Mouse (Mus musculus) right cerebral cortex, postnatal 4 days (tissue): ENCODE measurements around the gene Plekho2.

Experiments used
- DNase-seq: peaks from one replicate; pipeline ENCODE4 v3.0.0-alpha.2; 2022

Plekho2 gene

DNA sequence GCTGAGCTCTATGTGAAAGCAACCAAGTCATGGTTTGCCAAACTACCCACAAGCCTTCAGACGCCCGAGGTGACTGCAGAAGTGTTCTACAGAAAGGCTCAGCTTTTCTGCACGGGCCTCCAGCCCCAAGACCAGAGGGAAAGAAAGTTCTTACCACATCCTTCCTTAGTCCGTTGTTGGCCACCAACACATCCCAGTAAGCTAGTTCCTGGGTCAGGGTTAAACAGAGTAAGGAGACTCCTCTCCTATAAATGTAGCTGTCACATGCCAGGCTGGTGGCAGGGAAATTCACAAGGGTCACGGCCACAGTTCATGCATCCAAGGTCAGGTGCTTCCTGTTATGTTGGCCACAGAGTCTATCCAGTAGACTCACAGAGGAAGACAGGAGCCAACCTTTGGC is 27.7 kb downstream of the Plekho2 start:
- no peak for DNase-seq

DNA sequence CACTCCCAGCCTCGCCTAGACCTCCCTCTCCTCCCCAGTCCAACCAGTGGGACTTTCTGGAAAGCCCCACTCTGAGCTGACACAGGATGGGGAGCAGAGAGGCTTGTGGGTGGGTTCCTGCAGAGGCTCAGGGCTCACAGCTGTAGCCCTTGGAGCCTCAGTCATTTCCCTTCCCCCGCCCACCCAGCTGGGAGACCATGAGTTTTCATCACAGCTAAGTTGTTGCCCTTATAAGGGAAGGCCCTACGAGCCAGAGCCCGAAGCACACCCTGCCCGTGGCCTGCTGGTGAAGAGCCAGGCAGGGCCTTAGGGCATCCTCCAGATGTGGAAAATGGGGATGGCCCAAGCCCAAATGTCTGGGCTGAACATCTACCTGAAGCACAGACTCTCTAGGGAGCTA is 28.8 kb downstream of the Plekho2 start:
- DNase-seq, result no peak

DNA sequence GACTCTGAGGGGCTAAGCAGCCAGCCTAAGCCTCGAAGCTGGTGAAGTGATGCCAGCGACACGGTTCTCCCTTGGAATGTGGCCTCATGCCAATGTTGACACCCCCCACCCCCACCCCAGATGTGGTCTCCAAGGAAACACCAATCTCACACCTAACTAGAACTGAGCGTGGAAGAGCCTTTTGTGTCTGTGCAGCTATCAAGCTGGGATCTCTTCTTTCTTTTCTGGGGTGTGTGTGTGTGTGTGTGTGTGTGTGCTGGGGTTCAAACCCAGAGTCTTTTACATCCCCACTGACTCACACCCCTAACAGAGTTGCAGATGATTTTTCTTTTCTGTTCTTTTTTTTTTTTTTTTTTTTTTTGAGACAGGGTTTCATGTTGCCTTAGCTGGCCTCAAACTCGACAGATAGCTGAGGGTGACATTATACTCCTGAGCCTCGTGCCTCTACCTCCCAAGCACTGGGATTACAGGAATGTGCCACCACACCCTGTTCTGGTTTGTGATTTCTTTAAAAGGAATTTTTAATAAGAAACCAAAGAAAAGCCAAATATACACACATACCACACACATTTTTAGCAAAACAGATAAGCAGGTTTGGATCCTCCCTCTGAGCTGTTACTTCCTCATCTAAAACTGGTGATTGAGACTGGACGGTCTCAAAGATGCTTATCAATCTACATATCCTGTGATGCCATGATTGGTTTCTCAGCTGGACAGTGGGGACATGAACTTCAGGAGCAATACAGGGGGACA is 29.6 kb downstream of the Plekho2 start:
- DNase-seq, result no peak

DNA sequence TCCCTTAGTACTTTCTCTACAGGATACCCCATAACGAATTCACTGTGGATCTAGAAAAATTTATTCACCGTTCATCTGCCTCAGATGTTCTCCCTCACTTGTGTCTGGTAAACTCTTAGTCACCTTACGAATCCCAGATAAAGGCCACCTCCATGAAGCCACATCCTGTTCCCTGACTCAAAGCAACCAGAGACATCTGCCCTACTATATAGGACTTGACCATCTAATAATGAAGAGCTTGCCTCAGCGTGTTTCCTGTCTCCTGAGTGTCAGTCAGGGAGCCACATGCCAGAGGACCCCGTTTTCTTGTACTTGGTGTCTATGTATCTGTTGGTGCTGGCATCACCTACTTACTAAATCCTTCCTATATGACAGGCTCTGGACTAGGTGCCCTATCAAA is 30.2 kb downstream of the Plekho2 start:
- DNase-seq, result no peak

DNA sequence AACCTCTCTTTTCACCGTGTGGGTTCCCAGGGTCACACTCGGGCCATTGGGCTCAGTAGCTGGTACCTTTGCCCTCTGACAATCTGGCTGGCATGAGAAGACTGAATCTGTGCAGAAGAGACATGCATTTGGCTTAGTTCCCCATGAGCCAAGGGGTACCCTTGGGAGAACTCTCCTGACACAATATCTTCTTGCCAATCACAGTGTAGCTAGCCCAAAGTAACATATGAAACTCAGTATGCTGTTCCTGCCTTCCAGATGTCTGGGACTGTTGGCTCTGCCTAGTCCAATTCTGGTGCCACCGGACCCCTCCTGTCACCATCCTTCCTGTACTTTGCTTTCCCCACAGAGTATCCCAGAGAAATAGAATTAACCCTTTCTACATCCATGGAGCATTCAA is 30.7 kb downstream of the Plekho2 start:
- DNase-seq, result no peak

DNA sequence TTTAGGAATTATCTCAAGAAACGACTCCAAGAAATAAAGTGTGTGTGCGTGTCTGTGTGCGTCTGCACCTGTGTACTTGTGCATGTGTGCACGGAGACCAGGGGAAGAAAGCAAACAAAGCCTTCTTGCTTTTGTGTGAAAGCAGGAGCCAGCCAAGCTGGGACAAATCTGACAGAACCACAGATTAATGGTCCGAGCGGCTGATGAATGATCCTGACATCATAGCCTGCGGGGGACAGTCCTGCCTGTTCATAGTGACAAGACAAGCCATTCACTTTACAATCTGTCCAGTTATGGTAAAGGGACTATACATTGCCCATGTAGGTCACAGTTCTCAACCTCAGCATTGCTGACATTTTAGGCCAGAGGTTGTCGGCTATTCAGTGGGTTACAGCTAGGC is 31.5 kb downstream of the Plekho2 start:
- DNase-seq, result no peak

DNA sequence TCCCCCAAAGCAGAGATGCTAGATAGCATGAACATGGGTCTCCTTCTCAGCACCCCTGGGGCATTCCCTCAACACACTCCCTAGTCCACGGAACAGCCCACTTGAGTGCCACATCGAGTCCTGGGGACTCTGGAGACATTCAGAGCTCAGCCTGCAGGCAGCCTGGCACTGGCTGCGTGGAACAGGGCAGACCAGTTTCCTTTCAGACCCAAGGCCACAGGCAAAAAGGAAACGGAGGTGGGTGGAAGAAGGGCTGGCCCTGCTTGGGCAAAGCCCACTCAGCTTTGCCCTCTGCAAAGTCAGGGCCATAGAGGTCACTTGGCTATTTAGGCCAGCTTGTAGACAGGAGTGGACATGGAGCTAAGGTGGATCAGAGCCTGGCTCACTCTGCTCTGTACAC is 32.0 kb downstream of the Plekho2 start:
- no peak for DNase-seq

DNA sequence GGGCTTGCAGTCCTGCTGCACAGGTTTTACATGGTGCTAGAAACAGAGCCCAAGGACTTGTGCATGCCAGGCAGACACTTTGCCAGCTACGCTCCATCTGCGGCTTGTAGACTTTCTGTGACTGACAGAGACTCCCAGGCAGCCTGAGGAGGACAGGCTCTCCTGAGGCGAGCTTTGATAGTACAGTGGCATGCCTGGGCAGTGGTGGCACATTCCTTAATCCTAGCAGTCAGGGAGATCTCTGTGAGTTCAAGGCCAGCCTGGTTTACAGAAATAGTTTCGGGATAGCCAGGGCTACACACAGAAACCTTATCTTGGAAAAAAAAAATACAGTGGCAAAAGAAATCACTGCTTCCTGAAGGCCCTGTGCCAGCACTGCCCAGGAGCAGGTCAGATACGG is 32.7 kb downstream of the Plekho2 start:
- no peak for DNase-seq

DNA sequence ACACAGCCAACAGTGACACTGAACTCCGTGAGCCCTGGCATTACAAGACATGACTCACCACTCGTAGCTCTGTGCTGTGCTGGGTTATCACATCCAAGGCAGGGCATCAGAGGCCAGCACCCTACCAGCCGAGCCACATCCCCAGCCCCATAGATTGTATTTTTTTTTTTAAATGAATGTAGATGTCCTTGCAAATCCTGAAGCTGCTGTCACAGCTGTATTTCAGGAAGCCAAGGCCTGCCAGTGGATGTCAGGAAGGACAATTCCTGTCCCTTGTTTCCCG is 33.5 kb downstream of the Plekho2 start:
- no peak for DNase-seq

DNA sequence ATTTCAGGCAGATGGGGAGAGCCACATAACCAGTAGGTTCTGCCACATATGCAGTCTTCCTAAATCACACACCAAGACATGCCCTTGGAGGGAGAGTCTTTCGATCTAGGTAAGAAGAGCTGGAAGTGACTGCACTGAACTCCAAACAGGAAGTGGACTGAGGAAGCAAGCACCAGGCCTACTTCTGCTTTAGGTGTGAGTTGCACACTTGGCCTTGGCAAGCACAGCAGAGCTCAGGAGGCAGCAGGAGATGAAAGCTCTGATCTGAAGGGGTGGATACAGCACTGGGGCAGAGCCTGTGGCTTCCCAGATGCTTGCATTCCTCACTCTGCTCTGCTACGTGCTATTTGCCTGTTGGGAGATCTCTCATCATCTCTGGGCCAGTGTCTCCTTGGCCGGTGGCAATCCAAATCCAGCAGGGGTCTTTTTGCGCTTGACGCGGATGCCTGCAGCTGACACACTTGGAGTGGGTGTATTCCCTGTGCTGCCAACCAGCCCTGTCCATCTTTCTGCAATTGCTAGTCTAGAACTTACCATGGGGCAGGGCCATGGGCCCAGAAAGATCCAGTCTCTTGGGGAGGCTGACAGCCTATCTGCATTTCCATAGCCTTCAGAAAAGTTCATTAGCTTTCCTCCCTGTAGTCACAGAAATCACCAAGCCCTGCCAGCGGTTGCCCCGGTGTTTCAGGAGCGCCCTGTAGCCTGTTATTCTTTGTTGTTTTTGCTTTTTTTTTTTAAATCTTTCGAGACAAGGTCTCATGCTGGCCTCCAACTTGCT is 34.0 kb downstream of the Plekho2 start:
- no peak for DNase-seq

DNA sequence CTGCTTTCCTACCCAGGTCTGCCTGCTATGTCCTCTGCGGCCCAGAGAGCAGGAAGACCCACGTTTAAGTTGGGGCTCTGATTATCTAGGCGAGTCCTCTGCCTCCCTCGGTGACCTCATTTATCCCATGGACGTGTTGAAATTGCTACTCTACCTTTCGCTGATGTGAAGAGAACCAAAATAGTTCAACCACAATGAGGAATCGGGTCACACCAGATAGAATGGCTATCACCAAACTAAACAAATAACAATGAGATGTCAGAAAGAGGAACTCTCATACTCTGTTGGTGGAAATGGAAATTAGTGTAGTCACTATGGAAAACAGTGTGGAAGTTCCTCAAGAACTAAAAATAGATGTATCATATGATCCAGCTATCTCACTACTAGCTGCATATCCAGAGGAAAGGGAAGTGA is 37.7 kb downstream of the Plekho2 start:
- no peak for DNase-seq

DNA sequence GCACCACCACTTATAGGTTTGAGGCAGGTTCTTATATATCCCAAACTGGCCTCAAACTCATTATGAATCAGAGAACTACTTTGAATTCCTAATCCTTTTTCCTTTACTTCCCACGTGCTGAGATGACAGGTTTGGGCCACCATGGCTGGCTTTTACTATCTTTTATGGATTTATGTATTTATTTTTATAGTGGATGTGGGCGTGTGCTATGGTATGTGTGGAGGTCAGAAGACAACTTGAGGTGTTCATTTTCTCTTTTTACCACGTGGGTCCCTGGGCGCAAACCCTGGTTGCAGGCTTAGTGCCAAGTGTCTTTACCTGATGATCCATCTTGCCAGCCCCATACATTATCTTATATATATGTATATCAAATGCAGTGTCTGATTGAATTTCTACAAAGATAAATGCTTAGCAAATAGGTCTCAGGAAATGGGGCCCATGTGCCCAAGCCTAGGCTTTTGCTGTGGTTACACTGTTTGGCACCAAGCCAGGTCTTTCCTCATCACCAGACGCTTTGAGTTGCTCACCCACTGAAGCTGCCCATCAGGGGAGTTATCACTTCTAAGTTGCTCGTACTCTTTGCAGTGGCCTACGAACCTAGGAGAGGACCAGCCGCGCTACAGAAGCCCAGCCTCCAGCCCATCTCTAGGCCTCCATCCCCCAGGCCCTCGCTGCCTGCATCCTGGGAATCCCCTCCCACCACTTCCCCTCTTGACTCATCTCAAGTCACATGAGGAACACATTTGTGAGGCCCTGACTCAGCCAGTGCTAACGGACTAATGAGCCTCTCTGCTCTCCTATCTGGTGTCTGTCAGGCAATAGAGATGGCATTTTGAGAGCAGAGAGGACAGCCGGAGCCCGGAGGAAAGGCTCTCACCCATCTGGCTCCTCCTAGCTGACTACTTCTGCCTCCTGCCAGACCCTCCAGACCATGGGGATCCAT is 38.4 kb downstream of the Plekho2 start:
- DNase-seq, result no peak

DNA sequence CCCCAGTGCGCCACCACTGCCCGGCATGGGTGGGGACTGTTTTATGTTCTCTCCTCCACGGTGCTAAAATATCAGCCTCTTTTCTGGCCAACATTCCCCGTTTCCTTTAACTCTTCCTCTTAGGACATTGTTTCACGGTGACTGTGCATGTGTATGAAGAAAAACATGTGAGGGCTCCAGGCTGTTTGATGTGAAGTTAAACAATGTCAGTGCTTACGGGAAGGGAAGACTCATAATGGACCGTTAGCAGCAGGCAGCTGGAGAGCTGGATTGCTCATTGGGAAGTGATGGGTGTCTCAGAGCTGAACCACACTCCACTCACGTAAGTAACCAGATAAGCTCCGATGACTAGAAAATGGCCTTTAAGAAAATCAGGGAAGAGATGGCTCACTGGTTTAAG is 40.1 kb downstream of the Plekho2 start:
- DNase-seq, result no peak

DNA sequence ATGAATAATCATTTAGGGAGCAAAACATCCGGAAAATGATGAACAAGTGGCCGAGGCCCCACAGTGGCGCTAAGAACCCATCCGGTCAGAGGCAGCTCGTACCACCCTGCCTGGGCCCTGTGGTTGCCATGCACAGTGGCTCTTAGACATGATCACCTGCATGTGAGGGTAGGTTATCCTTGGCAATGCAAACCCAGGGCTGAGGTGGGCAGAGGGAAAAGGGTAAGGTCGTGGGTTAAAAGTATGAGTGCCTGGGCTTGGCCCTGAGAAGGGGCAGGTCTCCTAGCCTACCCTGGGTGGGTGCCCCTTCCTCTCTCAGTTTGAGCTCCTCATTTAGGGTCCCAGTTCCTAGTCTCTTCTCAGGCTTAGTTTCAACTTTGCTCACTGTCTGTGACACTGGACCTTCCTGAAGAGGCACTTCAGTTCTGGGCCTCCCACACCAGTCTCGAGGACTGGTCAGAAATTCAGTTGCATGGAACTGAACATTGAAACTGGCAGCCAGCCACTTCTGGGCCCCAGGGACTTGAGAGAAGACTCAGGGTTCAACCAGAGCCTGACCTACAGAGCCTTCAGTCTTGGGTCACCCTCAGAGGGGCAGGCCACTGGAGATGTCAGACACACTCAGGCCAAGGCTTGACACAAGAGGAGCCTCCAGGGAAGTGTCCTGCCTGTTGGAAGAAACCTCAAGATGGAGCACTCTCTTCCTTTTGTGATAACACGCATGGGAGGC is 41.8 kb downstream of the Plekho2 start:
- no peak for DNase-seq

DNA sequence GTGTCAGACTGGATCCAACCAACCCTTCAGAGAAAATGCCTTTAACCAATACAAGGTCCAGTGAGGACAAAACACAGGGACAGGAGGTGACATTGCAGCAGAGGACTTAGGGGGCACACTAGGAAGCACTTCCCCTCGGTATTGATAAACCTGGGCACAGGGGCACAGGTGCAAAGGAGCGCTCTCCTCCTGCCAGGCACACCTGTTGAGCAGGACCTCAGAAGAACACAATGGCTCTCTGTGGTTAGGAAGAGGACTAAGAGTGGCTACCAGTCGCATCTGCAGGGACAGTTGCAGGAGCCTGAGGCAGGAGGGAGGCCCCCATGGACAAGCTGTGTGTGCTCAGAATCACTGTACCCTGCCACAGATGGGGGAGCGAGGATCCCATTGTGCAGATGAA is 43.3 kb downstream of the Plekho2 start:
- no peak for DNase-seq

DNA sequence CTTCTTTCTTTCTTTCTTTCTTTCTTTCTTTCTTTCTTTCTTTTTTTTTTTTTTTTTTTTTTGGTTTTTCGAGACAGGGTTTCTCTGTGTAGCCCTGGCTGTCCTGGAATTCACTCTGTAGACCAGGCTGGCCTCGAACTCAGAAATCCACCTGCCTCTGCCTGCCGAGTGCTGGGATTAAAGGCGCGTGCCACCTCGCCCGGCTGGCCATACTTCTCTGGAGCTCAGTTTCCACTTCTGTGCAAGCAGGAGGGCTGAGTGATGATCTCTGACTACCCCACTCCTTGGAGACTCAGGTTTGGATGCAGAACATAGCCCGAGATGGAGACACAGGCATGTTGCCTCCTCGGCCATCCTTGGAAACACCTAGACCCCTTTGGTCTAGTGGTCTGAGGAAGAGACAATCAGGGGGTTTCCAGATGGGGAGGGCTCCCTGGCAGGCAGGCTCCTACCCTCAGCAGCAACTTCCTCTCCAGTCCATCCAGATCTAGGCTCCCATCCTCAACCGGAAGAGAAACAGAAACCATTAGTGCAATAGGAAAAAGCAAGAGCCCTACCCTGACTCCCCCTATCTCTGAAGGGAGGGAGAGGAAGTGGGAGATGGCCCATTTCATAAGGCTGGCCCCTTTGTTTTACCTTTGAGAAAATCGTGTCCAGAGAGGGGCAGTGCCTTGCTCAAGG is 43.9 kb downstream of the Plekho2 start:
- no peak for DNase-seq

DNA sequence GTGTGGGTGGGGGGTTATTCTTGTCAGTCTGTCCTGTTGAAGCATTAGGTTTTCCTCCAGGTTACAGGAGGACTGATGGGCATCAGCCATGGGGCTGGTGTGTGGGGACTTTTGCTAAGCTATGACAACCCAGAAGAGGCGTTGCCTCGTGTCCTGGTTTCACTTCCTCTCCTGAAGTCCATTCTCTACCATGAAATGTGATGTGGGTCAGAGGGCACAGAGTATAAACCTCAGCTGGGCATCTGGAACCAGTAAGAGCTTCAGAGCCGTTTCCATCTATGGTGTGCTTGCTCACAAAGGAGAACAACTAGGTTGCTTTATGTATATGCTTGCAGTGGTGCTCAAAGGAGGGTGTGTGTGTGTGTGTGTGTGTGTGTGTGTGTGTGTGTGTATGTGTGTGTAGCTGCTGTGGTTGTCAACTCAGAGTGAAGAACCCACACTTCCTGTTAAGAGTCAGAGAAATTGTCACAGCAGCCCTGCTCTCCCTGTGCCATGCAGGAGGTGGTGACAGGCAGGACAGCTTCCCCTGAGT is 44.6 kb downstream of the Plekho2 start:
- DNase-seq, result no peak

DNA sequence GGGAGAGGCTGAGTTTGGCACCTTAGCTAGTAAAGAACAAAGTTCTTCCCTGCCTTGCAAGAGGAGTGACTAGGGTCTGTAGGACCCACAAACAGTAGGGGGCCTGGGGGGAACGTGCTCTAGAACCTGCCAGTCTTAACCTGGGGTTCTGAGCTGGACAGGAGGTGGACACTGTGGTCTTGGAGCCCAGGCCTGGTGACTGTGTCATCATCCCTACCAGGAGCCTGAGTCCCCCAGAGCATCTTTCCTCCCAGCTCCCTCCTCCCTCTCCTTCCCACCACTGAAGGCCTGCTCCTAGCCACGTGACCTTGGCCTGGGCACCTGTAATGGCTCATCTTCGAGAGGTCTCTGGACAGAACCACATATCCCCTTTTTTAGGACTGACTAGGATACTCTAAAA is 45.7 kb downstream of the Plekho2 start:
- DNase-seq, result no peak

DNA sequence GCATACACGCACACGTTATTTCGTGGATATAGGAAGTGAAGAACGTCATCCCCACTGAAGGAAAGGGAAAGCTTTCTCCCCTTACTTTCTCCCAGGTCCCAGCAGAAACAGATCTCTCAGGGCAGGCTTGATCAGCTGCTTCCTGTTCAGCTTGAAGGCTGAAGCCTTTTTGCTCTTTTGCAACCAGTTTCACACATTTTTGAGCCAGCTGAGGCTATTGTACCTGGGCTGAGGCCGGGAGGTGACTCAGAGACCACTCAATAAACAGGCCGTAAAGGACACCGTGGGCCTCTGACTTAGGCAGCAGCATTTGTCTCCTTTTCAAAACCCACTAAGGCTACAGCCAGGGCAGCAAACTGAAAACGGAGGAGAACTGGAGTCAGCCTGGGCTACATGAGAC is 46.9 kb downstream of the Plekho2 start:
- no peak for DNase-seq

DNA sequence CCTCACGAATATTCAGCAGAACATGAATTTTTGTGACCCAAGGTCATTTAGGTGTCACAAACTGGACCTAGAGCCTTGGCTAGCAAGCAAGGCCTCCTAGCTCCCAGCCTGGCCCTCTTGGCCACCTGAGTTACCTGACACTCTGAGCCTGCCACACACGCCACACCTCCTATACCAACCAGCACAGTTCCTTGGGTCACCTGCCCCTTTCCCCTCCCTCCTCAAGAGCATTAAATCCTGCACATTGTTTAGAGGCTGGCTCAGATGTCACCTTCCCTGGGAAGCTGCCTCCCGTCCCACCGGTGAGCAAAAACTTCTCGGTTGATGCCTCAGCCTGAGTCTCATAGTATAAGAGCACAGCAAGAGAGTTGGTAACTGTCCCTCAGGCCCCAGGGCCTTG is 48.6 kb downstream of the Plekho2 start:
- DNase-seq, result no peak

DNA sequence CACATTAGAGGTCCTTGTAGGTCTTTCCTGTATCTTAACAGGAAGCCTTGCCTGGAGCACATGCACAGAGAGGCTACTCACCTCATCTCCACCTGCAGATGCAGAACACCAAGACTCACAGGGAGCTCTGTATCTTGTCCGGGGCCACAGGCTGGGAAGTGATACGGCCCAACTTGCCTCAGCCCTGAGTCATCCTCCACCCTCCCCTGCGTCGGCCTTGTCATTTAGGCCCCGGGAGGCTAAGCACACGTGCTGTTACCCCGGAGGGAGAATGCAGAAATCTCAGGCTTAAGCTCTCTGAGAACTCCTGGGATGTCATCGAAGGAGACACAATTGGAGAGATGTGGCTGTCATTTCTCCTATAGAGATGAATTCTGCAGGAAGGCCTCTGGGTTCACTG is 50.2 kb downstream of the Plekho2 start:
- no peak for DNase-seq

DNA sequence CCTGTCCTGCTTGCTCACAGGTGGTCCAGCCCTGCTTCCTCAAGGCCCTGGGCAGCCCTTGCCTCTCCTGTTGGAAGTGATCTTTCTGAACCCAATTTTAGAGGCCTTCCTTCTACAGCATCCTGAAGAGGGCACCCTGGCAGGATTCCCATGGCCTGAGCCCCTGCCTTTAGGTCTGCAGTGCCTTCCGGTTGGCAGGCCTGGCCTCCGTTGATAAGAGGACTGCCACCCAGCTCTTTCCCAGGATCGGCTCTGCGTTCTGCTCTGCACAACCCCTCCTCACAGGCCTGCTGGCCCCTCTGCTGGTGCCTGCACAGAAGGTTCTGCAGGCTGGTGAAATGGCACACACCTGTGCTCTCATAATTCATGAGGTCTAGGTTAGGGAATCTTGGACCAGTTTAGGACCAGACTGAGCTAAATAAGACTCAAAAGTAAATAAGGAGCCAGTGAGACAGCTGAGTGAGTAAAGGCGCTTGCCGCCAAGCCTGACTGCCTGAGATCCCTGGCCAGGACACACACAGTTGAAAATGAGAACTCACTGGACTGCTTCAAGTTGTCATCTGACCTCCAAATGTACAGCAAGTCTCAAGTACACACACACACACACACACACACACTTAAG is 51.3 kb downstream of the Plekho2 start:
- no peak for DNase-seq
